Mouse (Mus musculus): ENCODE measurements around the gene B3gntl1.
"Not testable (repeated sequence)": the region's sequence is repeated elsewhere in the genome, so short reads cannot be mapped to it uniquely, and the experiment has no call there.

B3gntl1 gene

GRCm38 (mm10) chr11:121683243-121683642, 10.3 kb upstream of the B3gntl1 start:
- DNase-seq, result no peak

GRCm38 (mm10) chr11:121680750-121681149, 7.8 kb upstream of the B3gntl1 start:
- no peak for DNase-seq

GRCm38 (mm10) chr11:121679581-121679980, 6.6 kb upstream of the B3gntl1 start:
- no peak for DNase-seq

GRCm38 (mm10) chr11:121676836-121677235, 3.9 kb upstream of the B3gntl1 start:
- DNase-seq, result no peak

- no peak for DNase-seq
Measured at GRCm38 (mm10) chr11:121673629-121674028, 676 bp upstream of the B3gntl1 start.

- no peak for DNase-seq
Measured at GRCm38 (mm10) chr11:121672312-121672989, 502 bp downstream of the B3gntl1 start.

GRCm38 (mm10) chr11:121670926-121671325, 2.0 kb downstream of the B3gntl1 start:
- DNase-seq, result no peak

- DNase-seq, result no peak
Measured at GRCm38 (mm10) chr11:121668776-121669175, 4.2 kb downstream of the B3gntl1 start.

GRCm38 (mm10) chr11:121667541-121667940, 5.4 kb downstream of the B3gntl1 start:
- DNase-seq, result no peak

GRCm38 (mm10) chr11:121661116-121661515, 11.8 kb downstream of the B3gntl1 start:
- no peak for DNase-seq

GRCm38 (mm10) chr11:121660604-121661003, 12.3 kb downstream of the B3gntl1 start:
- DNase-seq, result not testable (repeated sequence)

GRCm38 (mm10) chr11:121658151-121658550, 14.8 kb downstream of the B3gntl1 start:
- DNase-seq, result no peak

GRCm38 (mm10) chr11:121655807-121656511, 17.0 kb downstream of the B3gntl1 start:
- DNase-seq, result no peak

GRCm38 (mm10) chr11:121655166-121655806, 17.7 kb downstream of the B3gntl1 start:
- peak; percentile 28 for DNase-seq

- no peak for DNase-seq
Measured at GRCm38 (mm10) chr11:121654406-121654945, 18.5 kb downstream of the B3gntl1 start.

GRCm38 (mm10) chr11:121653631-121654030, 19.3 kb downstream of the B3gntl1 start:
- no peak for DNase-seq

GRCm38 (mm10) chr11:121652547-121653305, 20.2 kb downstream of the B3gntl1 start:
- DNase-seq, result peak; percentile 91

- DNase-seq, result no peak
Measured at GRCm38 (mm10) chr11:121651983-121652382, 21.0 kb downstream of the B3gntl1 start.

- no peak for DNase-seq
Measured at GRCm38 (mm10) chr11:121651556-121651955, 21.4 kb downstream of the B3gntl1 start.

GRCm38 (mm10) chr11:121650668-121651067, 22.3 kb downstream of the B3gntl1 start:
- DNase-seq, result no peak

GRCm38 (mm10) chr11:121649900-121650299, 23.1 kb downstream of the B3gntl1 start:
- no peak for DNase-seq

- DNase-seq, result no peak
Measured at GRCm38 (mm10) chr11:121648166-121648565, 24.8 kb downstream of the B3gntl1 start.

GRCm38 (mm10) chr11:121647321-121647720, 25.6 kb downstream of the B3gntl1 start:
- DNase-seq, result no peak
